Mouse (Mus musculus) mouse trophoblast stem cell (cell line): Measurements from ENCODE around the gene Utp14b.

Source experiments
- in situ Hi-C, 2 experiments: fragments of 300-500 bp; cut with MseI, MboI; formaldehyde crosslinking; loops; 2 replicates in 1 of 2; 3 replicates in 1 of 2; pipeline ENCODE4 v1.15.1; 2025

Gene Utp14b

GRCm38 (mm10) chr1:78657671-78658440, at the start of gene Utp14b, which contains the start of gene Acsl3:
Utp14b (plus strand) TSS chr1:78658038.
Acsl3 (plus strand) TSS chr1:78657825.
- in situ Hi-C loops: loop anchor here in 1 of 2 experiments (25.0 kb wide), 1 partner anchor 121 kb away; no protein-coding TSS in a partner anchor

- in situ Hi-C loops: no loop called here
These were observed 48.5 kb upstream of the Utp14b start for GRCm38 (mm10) chr1:78609134-78609907.

GRCm38 (mm10) chr1:78611039-78611438, 46.8 kb upstream of the Utp14b start:
- in situ Hi-C loops: no loop called here

- in situ Hi-C loops: no loop called here
These were observed 44.9 kb upstream of the Utp14b start for GRCm38 (mm10) chr1:78612959-78613358.

GRCm38 (mm10) chr1:78624352-78624751, 33.5 kb upstream of the Utp14b start:
- in situ Hi-C loops: no loop called here

GRCm38 (mm10) chr1:78634486-78634885, 23.4 kb upstream of the Utp14b start:
- in situ Hi-C loops: no loop called here

- in situ Hi-C loops: no loop called here
These were observed 17.0 kb upstream of the Utp14b start for GRCm38 (mm10) chr1:78640871-78641270.

- in situ Hi-C loops: no loop called here
These were observed 16.0 kb upstream of the Utp14b start for GRCm38 (mm10) chr1:78641791-78642190.

- in situ Hi-C loops: no loop called here
These were observed 15.6 kb upstream of the Utp14b start for GRCm38 (mm10) chr1:78642197-78642596.

GRCm38 (mm10) chr1:78647317-78647885, 10.4 kb upstream of the Utp14b start:
- in situ Hi-C loops: no loop called here

- in situ Hi-C loops: loop anchor here in 1 of 2 experiments (25.0 kb wide), 1 partner anchor 112 kb away; no protein-coding TSS in a partner anchor
These were observed 8.4 kb upstream of the Utp14b start for GRCm38 (mm10) chr1:78649269-78650061.

- in situ Hi-C loops: loop anchor here in 1 of 2 experiments (25.0 kb wide), 1 partner anchor 119 kb away; no protein-coding TSS in a partner anchor
These were observed 1.4 kb upstream of the Utp14b start for GRCm38 (mm10) chr1:78656472-78656871.

- in situ Hi-C loops: loop anchor here in 1 of 2 experiments (25.0 kb wide), 1 partner anchor 120 kb away; no protein-coding TSS in a partner anchor
These were observed 713 bp upstream of the Utp14b start for GRCm38 (mm10) chr1:78657021-78657629.

GRCm38 (mm10) chr1:78658441-78659269, 817 bp downstream of the Utp14b start:
- in situ Hi-C loops: loop anchor here in 1 of 2 experiments (25.0 kb wide), 1 partner anchor 121 kb away; no protein-coding TSS in a partner anchor

GRCm38 (mm10) chr1:78659270-78659823, 1.5 kb downstream of the Utp14b start:
- in situ Hi-C loops: loop anchor here in 1 of 2 experiments (25.0 kb wide), 1 partner anchor 122 kb away; no protein-coding TSS in a partner anchor

- in situ Hi-C loops: loop anchor here in 1 of 2 experiments (25.0 kb wide), 1 partner anchor 127 kb away; no protein-coding TSS in a partner anchor
These were observed 6.5 kb downstream of the Utp14b start for GRCm38 (mm10) chr1:78664326-78664725.

- in situ Hi-C loops: loop anchor here in 1 of 2 experiments (25.0 kb wide), 1 partner anchor 129 kb away; no protein-coding TSS in a partner anchor
These were observed 8.2 kb downstream of the Utp14b start for GRCm38 (mm10) chr1:78665954-78666499.

- in situ Hi-C loops: loop anchor here in 1 of 2 experiments (25.0 kb wide), 1 partner anchor 129 kb away; no protein-coding TSS in a partner anchor
These were observed 8.7 kb downstream of the Utp14b start for GRCm38 (mm10) chr1:78666585-78666984.

GRCm38 (mm10) chr1:78682291-78682690, 24.5 kb downstream of the Utp14b start:
- in situ Hi-C loops: no loop called here
